Mouse (Mus musculus): ENCODE results near the gene Wwox.

Gene Wwox

GRCm38 (mm10) chr8:114600196-114600595, 160.7 kb downstream of the Wwox start:
- no peak for DNase-seq (ENCODE audit: low spot score)

- no peak for DNase-seq (ENCODE audit: low spot score)
These were observed 163.6 kb downstream of the Wwox start for GRCm38 (mm10) chr8:114603046-114603445.

DNA sequence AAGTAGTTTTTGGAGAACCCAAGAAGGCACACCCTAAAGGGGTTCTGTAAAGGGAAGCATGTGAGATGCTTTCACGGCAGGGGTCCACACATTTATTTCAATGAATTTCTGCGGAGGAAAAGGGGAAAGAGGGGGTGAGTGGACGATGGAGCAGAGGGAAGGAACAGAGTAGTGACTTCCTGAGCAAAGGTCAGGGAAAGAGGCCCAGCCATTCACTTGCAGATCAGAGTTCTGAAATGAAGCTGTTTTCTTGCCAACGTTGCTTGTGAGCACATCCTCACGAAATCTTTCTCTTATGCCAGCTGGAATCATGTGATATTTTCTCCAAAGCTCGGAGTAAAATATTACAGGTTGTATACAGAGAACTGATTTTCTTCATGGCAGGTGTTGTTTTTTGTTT, 164.1 kb downstream of the Wwox start:
- DNase-seq (ENCODE audit: low spot score): no peak

GRCm38 (mm10) chr8:114604315-114604714, 164.9 kb downstream of the Wwox start:
- peak; percentile 59 for DNase-seq (ENCODE audit: low spot score)

- DNase-seq (ENCODE audit: low spot score): no peak
These were observed 166.2 kb downstream of the Wwox start for GRCm38 (mm10) chr8:114605651-114606050.

DNA sequence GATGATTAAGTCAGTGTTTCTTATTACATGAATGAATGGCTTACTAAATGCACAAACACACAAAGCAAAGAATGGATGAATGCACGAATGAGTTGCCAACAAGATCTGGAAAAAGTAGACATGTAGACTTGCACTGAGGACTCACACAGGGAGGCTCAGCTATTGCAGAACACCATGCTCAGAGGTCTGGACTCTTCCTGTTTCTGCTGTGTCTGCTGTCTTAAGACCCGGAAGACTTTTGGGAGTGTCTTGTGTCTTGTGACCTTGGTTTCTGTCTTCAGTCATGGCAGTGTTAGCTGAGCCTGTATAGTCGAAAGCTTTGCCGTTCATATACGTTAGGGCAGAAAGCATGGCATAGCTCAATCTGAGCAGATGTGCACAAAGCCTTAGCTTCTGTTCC, 169.9 kb downstream of the Wwox start:
- no peak for DNase-seq (ENCODE audit: low spot score)

DNA sequence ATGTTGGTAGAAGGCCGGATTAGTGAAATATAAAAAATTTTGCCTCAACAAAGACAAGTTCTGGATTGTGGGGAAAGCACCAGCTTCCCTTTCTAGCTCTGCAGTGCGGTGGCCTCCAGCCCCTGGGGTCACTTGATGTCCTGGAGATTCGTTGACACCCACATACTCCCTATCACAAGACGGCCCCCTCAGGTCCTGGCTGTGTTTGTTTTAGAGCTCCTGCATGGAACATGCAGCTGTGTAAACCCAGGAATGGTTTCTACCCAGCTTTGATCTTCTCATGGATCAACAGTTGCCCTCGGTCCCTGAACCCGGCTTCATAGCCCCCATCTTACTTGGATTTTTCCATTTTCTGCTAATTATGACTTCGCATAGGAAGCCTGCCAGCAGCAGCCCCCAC, 171.6 kb downstream of the Wwox start:
- peak; percentile 48 for DNase-seq (ENCODE audit: low spot score)

DNA sequence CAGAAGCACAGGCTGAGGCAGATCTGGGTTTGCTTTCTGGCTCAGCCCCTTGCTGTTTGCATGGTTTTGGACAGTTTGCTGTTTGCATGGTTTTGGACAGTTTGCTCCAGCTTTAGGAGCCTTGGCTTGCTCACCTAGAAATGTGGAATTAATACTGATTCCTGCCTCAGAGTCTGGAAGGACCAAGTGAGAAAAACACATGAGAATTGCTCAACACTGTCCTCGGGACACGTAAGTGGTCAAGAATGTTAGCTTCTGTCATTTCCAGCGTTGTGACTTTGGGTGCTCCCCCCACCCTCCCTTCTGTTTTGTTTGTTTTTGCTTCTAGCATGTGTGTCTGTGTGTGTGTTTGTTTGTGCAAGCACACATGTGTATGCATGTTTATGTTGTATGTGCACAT, 172.6 kb downstream of the Wwox start:
- no peak for DNase-seq (ENCODE audit: low spot score)

DNA sequence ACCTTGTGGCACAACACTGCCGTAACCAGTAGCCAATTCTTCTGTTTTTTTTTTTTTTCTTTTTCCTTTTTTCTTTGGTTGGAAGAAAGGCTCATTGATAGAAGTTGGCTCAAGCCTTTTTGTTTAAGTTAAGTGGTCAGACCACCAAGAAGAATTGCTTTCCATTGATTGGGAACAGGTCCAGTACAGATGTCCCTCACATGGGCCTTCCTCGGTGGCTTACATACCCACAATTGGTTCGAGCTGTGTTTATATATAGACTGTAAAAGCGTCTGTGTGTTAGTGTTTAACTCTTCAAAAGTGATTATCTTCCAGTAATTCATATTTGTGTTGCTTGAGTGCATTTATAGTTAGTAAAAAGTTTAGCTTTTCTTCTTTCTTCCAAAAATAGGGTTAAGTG, 176.0 kb downstream of the Wwox start:
- DNase-seq (ENCODE audit: low spot score): no peak

- DNase-seq (ENCODE audit: low spot score): no peak
These were observed 176.5 kb downstream of the Wwox start for GRCm38 (mm10) chr8:114615908-114616307.

GRCm38 (mm10) chr8:114618908-114619508, 179.6 kb downstream of the Wwox start:
- no peak for DNase-seq (ENCODE audit: low spot score)

- no peak for DNase-seq (ENCODE audit: low spot score)
These were observed 185.9 kb downstream of the Wwox start for GRCm38 (mm10) chr8:114625402-114625801.

DNA sequence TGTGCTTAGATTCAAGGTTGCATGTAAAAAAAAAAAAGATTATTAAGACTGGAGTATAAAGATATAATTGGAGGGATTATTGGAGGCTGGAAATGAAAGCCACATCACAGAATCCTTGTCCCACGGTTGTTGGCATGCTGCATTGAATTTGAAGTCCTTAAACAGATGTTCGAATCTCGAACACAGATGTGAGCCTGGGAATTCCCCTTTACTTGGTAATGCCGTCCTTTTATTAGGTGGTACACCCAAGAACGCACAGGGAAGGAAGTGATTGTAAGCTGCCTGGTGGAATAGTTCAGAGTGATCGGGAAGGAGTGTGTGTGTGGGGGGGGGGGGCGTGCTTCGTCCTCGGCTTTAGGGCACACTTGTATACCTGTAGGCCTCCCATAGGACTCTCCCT, 187.4 kb downstream of the Wwox start:
- DNase-seq (ENCODE audit: low spot score): no peak

DNA sequence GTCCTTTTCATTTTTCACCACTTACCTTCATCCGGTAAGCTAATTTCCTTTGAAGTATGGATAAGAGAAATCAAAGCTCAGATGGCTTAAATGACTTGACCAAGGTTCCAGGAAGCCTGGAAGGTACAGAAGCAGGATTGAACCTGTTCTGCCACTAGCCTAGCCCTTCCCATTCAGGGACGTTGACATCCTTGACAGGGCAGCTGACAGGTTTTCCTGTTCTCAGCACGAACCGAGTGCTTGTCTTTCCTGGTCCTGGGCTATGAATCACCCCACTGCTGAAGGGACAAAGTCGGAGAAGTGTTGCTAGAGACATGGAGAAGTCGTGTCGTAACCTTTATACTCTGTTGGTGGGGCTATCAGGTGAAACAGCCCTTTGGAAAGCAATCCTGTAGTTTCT, 190.3 kb downstream of the Wwox start:
- DNase-seq (ENCODE audit: low spot score): no peak

DNA sequence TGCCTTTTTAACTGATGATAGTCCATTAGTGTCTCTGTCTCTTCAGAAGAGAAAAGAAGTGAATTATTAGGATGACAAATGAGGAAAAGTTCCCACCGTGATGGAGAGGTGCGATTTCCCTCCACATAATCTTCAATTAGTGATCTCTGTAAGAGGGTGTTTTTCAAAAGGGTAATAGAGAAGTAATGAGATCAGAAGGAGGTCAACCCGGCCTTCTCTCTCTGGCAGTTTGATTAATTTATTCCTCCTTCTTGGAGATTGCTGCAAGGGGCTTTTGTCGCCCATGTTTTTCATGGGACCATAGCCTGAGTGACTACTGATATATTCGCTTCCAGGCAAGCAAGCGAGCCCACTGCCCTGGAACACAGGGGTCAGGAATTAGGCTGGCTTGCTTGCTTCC, 191.6 kb downstream of the Wwox start:
- no peak for DNase-seq (ENCODE audit: low spot score)

DNA sequence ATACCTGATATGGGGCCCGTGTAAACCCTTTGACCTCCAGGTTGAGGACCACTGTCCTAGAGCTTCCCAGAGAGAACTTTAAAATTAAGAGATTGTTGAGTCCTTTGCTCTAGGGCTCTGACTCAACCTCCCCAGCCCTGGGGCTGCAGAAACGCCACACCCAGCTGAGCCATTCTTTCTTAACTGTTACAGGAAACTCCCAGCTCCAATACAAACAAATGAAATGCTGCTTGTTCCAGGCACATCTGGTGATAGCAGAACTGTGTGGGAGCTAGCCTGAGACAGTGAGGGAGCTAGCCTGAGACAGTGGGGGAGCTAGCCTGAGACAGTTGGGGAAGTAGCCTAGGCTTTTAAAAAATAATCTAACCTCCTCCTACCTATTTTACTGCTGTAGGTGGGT, 194.7 kb downstream of the Wwox start:
- DNase-seq (ENCODE audit: low spot score): no peak

GRCm38 (mm10) chr8:114634669-114635410, 195.4 kb downstream of the Wwox start:
- peak; percentile 35 for DNase-seq (ENCODE audit: low spot score)

DNA sequence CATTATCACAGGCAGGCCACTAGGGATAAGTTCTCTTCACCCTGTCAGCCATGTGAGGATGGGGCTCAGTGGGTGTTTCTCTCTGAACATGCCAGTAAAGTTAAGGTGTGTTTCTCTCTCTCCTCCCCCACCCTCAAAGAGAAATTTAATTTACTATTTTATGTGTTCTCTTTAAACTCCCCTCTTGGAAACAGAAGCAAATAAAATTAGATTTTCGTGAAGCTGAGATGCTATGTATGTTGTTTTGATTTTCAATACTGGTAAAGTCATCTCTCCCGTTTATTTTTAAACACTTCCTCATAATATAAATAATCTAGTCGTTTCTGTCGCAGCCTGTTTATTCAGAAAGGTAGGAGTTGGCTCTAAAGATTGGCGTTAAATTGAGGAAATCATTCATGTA, 196.9 kb downstream of the Wwox start:
- DNase-seq (ENCODE audit: low spot score): no peak

GRCm38 (mm10) chr8:114641809-114642208, 202.4 kb downstream of the Wwox start:
- DNase-seq (ENCODE audit: low spot score): no peak

DNA sequence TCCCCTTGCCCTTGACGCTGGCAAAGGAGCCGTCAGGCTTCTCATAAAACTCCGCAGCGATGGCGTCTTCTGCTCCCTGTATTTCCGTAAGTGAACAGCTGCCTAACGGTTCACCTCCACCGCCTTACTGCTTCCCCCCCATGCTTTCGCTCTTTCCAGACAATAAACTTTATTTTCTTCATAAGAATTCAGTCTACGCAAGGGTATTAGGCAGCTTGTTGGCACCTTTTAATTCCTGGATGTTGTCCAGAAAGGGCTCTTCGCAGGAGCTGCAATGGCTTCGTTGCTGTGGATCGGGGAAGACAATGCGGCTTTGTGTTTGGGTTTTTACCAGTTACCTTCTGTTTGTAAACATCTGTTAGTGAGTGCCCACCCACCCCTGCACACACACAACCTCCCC, 211.3 kb downstream of the Wwox start:
- DNase-seq (ENCODE audit: low spot score): no peak

DNA sequence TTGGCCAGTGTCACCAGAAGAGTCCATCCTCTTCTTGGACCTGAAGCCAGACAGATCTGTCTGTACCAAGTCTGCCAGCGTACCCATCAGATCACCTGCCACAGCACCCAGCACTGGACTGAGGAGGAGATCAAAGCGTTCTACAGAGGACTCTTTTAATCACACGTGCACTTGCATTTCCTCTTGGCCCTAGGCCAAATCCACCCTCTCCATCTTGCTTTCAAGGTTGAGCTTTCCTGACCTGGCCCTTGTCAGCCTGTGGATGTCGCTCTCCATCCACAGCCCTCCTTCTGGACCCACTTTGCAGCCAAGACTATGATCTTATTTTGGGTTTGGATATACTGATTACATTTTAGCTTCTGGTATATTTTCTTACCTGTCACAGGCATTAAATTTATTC, 218.3 kb downstream of the Wwox start:
- no peak for DNase-seq (ENCODE audit: low spot score)

DNA sequence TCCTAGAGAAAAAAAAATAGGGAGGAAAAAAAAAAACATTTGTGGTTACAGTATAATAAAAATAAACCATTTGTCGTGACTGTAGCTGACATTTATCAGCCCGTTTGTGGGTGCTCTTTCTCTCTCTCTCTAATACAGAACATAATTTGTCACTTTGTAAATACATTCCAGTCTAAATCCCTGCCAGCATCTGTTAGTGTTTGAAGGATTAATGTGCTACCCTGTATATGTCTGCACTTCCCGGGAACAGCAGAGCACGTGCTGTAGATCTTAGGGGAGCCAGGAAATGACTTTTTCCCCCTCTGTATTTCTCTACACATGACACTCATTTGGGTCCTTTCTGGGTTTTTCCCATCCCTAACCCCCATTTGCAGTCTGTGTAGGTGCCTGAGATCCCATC, 219.0 kb downstream of the Wwox start:
- DNase-seq (ENCODE audit: low spot score): no peak

DNA sequence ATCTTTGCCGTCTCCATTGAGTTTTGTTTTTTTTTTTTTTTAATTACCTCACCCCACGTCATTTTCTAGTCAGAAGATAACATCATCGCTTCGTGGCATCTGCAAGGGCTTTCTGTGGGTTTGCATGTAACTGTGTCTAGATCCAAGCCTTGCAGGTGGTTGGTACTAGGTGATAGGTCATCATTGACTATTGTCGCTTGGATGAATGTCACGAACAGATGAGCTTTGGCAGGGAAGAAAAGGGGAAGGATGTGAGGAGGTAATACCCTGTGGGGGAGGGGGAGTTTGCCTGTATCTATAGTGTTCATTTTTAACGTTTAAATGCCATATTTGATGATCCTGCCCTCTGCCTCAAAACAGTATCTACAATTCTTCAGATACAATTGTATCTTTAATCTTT, 223.6 kb downstream of the Wwox start:
- no peak for DNase-seq (ENCODE audit: low spot score)

- peak; percentile 27 for DNase-seq (ENCODE audit: low spot score)
These were observed 226.1 kb downstream of the Wwox start for GRCm38 (mm10) chr8:114665521-114665920.

All from embryo, embryonic 10 days (tissue).